ENCODE assay signal across 8 mouse cellular contexts in genomic region chr3:129532865-129533742, GRCm38 (mm10). TPM values are rescaled to one million over a fixed set of nuclear protein-coding genes. Genes with fewer than 3 reads are reported as not detected.
A peak's percentile ranks its signal among the peaks of the same experiment; 100 is the strongest.
DNase-seq lines count a peak whose midpoint lies in the region; ATAC-seq and TF ChIP-seq lines count a peak whose summit lies in the region.

No protein-coding gene starts in this region.

- peaks cover 15% of the 10 kb centered on the region for H3K4me1 ChIP-seq in testis, adult 2 months (ENCODE audit: control insufficient read depth, insufficient read depth, low read length)
- peaks cover 20% of the 10 kb centered on the region for H3K4me1 ChIP-seq in limb, embryonic 15.5 days

- peaks cover 2% of the 10 kb centered on the region for H3K27me3 ChIP-seq in testis, adult 2 months (ENCODE audit: control insufficient read depth, insufficient read depth, low read length)
- no peaks in the 10 kb centered on the region for H3K27me3 ChIP-seq in limb, embryonic 15.5 days

- peak overlapping the region; percentile 48 for H3K4me3 ChIP-seq in testis, adult 2 months (ENCODE audit: control insufficient read depth, low read depth, low read length)
- peak overlapping the region; percentile 75 for H3K4me3 ChIP-seq in limb, embryonic 15.5 days

- peak; percentile 27 for ATAC-seq in limb, embryonic 15.5 days (ENCODE audit: insufficient number of reproducible peaks, low FRiP score, low TSS enrichment, low read depth)

- H3K27ac ChIP-seq in testis, adult 2 months (ENCODE audit: control insufficient read depth, insufficient read depth, low read depth, low read length) = no peak overlapping the region
- peak overlapping the region; percentile 96 for H3K27ac ChIP-seq in limb, embryonic 15.5 days

- TF ChIP-seq CTCF in testis, adult 2 months (IDR thresholded peaks at IDR 0.05; ENCODE audit: control insufficient read depth, insufficient read depth, insufficient replicate concordance, low read depth, low read length) = no peak

- DNase-seq in testis, postnatal 14 days (ENCODE audit: low spot score) = no peak
- peak; percentile 59 to 68 for DNase-seq in cerebellum, postnatal 14 days
- peak; percentile 31 to 54 for DNase-seq in frontal cortex, postnatal 14 days (ENCODE audit: low spot score in 2 of 2)
- DNase-seq in kidney, adult 18-20 months = peak; percentile 56
- peak; percentile 73 for DNase-seq in neural tube, embryonic 10.5 days (ENCODE audit: extremely low spot score, low spot score)
- DNase-seq in thymus, postnatal 14 days = peak; percentile 55

- H3K9ac ChIP-seq in limb, embryonic 15.5 days = peak overlapping the region; percentile 94

- TF ChIP-seq POLR2A in testis, adult 2 months (IDR thresholded peaks at IDR 0.05; ENCODE audit: control insufficient read depth, low read depth, low read length) = no peak

- no peaks in the 10 kb centered on the region for H3K9me3 ChIP-seq in limb, embryonic 15.5 days

- H3K4me2 ChIP-seq in limb, embryonic 15.5 days = peak overlapping the region; percentile 67

- under 1% methylated on average over 40 of the region's 40 CpGs for WGBS in limb, embryonic 15.5 days

- H3K36me3 ChIP-seq in testis, adult 2 months (ENCODE audit: control insufficient read depth, insufficient read depth, low read length) = no peaks in the 10 kb centered on the region
- no peaks in the 10 kb centered on the region for H3K36me3 ChIP-seq in limb, embryonic 15.5 days

RNA-seq across cellular contexts. Expression of gene Elovl6, which starts 0.9 kb away (rescaled TPM):
- polyA plus RNA-seq in testis, adult 2 months (2012; rRNA removed) = 13.3 and 14.0 TPM in 2 replicates
- polyA plus RNA-seq in limb, embryonic 15.5 days (2015; fragmentation: Nextera tagmentation; extraction: Ambion mirVana) = 23.3 and 32.0 TPM in 2 replicates
